Mouse (Mus musculus) megakaryocyte-erythroid progenitor cell, adult 5-6 weeks (primary cell): ENCODE measurements around the gene Clock. TPM values are rescaled to one million over a fixed set of nuclear protein-coding genes. Genes with fewer than 3 reads are reported as not detected.
A peak's percentile ranks its signal among the peaks of the same experiment; 100 is the strongest.

ENCODE experiments used
- ATAC-seq: replicated peaks from 2 replicates; pipeline ENCODE4 v1.8.0; 2016; ENCODE audit warnings: mild to moderate bottlenecking, inconsistent platforms; ENCODE audit not compliant: severe bottlenecking, poor library complexity, low FRiP score, low TSS enrichment
- total RNA-seq, 2 experiments: library from RNA; stranded (forward) in 1 of 2; stranded (reverse) in 1 of 2; fragments of 200-1000, 215-1000 nt in 1 of 2; fragments of >200 nt in 1 of 2; fragmentation: Nextera tagmentation in 1 of 2; gene quantifications; 2 replicates each; pipeline ENCODE4 v1.2.3; 2014 to 2017

Gene Clock
- total RNA-seq, 2 experiments from 2014 or later = 5.7 to 11.4 TPM

DNA sequence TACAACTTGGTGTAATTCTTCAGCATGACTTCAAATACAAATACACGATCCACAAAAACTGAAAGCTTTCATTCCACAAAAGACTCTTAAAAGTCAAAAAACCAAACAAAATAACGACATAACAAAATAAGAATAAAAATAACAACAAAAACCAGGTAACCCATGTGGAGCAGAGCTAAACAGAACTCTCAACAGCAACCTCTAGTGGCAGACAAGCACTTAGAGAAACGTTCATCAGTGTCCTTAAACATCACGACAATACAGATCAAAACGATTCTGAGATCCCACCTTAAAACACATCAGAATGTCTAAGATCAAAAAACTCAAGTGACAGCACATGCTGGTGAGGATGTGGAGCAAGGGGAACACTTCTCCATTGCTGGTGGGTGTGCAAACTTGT, 17.5 kb downstream of the Clock start:
- ATAC-seq = 0 out of 2 replicates have a peak, but pooled peaks have one; percentile 57

GRCm38 (mm10) chr5:76285699-76286098, 18.9 kb downstream of the Clock start:
- no peak for ATAC-seq

- peak; percentile 95 for ATAC-seq
Measured at GRCm38 (mm10) chr5:76283890-76284289, 20.7 kb downstream of the Clock start.

- ATAC-seq = no peak
Measured at GRCm38 (mm10) chr5:76274977-76275376, 29.6 kb downstream of the Clock start.

GRCm38 (mm10) chr5:76250948-76251347, 53.6 kb downstream of the Clock start:
- ATAC-seq = no peak

GRCm38 (mm10) chr5:76246539-76246938, 58.1 kb downstream of the Clock start:
- no peak for ATAC-seq

DNA sequence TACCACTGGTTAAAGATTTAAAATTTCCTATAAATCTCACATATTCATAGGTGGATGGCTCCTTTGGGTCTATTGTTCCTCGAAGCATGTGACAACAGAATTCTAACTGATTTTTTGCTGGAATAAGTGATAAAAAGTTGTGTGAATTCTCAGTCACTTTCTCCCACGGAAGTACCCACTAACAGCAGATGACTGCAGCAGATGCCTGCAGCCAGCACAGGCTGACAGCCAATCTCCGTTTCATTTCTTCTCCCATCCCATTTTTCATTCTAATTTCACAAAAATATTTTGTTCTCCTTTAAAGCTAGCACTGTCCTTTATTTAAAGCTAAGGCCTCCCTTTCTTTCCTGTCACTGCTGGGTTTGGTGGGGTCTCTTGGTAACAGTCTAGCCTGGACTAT, 59.2 kb downstream of the Clock start:
- no peak for ATAC-seq

GRCm38 (mm10) chr5:76244430-76244829, 60.2 kb downstream of the Clock start:
- no peak for ATAC-seq

DNA sequence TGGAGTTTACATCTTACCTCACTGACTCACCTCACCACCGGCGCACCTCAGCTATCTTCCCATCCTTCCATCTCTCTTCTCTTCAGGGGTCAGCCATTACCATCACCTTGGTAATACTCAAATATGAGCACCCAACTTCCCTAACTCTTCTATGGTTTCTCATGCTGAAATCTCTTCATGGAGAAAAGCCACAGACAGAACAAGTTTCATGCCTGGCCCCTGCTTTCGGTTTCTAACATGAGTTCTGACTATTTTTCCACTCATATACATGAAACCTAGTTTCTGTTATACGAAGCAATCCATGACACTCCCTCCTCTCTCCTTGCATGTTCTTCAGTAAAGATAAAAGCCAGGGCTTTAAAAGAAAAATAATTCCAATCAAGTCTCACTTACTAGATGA, 60.7 kb downstream of the Clock start:
- no peak for ATAC-seq

GRCm38 (mm10) chr5:76243274-76243673, 61.3 kb downstream of the Clock start:
- ATAC-seq = no peak

DNA sequence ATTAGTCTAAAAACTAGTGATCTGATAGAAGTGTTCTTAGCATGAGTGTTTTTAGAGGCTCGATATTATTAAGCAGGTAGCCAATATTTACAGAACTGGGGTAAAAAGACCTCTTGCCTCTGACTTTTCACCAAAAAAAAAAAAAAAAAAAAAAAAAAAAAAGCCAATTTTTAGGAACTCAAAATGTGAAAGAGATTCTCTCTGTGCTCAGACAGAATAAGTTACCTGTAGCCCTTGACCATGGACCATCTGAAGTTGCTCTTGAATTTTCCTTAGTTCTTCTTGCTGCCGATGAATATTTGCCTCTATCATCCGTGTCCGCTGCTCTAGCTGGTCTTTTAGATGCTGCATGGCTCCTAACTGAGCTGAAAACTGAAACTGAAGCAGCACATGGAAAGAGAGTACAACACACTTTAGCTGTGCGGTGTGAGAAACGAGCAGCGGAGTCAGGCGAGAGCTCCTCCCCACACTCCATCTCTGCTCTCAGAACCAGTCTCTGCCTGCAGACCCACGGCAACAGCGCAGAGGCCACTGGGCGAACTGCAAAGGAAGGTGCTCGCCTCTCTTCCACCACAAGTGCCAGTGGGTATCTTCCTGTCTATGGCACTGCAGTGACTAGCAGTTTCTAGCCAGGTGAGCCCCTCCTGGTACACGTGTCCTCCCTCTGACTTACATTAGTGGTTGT, 73.3 kb downstream of the Clock start:
- ATAC-seq = no peak

DNA sequence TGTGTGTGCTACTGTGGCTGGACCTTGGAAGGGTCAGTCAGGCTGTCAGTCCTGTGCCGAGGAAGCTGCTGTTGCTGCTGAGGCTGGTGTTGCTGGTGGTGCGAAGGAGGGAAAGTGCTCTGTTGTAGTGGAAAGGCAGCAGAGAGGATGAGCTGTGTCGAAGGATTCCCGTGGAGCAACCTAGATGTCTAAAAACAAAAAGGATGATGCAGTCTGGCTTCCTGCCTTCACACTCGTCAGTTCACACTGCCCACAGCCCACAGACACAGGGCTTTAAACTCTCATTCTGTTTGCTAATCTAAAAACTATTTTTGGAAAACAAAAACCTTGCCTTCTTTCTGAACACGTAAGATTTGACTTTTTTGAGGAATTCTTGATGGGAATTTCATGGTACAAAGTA, 87.9 kb downstream of the Clock start:
- no peak for ATAC-seq

GRCm38 (mm10) chr5:76208066-76208465, 96.5 kb downstream of the Clock start:
- ATAC-seq = no peak

GRCm38 (mm10) chr5:76205886-76206285, 98.7 kb downstream of the Clock start:
- no peak for ATAC-seq

GRCm38 (mm10) chr5:76203171-76203570, 101.4 kb downstream of the Clock start:
- ATAC-seq = no peak

DNA sequence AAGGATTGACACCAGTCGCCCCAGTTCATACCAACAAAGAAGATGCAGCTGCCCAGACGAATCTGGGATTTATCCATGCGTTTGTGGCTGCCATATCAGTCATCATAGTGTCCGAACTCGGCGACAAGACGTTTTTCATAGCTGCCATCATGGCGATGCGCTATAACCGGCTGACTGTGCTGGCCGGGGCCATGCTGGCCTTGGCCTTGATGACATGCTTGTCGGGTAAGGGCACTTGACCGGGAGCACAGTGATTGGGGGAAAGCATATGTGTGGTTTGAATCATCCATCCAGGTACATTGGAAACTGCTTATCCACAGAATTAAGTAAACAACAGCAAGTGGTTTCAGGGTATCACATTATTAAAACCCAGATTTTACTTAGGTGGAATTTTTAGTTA, 105.2 kb downstream of the Clock start:
- ATAC-seq = no peak

DNA sequence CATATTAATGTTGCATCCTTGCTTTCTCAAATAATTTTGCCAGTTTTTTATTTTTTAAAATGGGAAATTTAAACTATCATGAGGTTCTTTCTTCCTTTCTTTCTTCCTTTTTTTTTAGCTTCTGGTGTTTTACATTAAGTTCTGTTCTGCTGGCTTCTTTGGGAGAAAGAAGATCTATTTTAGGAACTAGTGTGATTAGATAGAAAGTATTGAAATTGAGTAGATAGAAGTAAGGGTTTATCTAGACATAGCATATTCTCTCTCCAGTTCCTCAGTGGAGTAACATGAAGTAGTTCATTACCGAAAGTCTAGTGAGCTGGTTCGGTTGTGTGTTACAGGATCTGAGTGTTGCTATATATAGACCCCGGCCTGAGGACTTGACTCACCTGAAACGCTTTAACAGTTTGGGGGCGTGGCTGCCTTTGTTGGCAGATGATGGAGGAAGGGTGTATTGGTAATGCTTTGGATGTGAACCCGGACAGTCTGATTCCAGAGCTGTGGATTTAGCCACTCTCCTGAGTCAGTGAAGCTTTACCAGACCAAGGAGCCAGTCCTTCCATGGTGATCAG, 110.1 kb downstream of the Clock start:
- ATAC-seq = 0 out of 2 replicates have a peak, but pooled peaks have one; percentile 30

DNA sequence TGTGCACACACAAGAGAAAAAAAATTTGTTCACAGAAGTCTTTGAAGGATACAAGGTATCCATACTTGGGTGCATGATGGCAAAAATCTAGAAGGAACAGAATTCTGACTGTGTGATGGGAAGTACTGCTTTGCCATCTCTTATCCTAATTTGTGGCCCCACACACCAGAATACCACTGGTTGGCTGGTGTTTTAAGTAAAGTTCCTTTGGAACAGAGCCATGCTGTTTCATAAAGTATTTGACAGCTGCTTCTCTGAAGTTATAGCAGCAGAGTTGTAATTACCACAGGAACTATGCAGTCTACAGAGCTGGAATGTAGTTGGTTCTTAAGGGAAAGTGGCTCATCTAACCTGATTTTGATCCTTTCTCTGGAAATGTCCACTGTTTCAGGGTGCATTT, 111.5 kb downstream of the Clock start:
- no peak for ATAC-seq

DNA sequence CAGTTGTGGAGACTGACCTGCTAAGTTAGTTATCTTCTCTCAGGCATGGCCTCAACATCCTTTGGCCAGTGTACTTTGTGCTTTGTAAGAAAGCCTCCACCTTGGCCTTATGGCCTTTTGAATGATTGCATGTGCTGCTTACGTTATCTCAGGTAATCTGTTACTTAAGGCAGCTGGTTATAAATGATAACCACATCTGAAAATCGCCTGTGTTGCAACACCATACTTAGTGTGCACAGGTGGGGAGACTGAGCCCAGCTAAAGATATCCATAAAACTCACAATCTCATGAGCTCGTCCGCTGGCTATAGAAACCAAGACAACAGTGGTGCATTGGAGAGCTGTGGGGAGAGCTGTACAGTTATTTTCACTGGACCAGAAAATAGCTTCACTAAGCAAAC, 114.0 kb downstream of the Clock start:
- no peak for ATAC-seq

GRCm38 (mm10) chr5:76187885-76188284, 116.7 kb downstream of the Clock start:
- no peak for ATAC-seq

DNA sequence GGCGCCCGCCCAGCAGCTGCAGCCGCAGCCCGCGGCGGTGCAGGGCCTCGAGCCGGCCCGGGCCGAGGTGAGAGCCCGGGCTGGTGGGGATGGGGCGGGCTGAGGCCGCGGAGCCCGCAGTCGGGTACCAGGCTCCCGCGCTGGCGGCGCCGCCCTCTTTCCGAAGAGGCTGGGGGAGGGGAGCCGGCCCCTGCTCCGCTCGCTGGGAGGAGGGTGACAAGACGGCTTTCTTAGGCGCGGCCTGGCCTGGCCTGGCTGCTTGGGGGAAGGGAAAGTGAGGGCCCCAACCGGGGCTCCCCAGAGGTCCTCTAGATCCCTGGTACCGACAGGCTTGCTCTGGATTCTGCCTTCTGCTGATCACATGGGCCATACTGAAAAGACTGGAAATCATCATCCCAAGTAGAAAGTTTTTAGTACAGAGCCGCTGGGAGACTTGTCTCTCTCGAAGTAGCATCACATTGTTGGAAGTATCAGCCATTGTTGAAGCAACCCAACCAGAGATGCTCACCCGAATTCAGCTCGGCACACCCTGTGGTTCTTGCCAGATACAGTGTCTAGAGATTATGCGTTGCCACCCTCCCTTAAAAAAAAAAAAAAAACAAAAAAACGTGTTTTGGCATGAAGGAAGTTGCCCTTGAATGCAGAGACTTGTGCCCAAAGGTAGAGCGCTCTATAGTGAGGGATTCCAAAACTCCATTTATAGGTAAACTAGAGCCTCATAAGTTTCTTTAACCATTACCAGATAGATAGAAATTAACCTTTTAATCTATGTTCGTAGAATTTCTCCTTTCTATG, 120.1 kb downstream of the Clock start:
- ATAC-seq = peak; percentile 38
